Mouse (Mus musculus) myocyte (in vitro differentiated cells): ENCODE measurements around the gene Anks1b.

Experiments
- CEBPB ChIP-seq: IDR thresholded peaks from 2 replicates; pipeline ENCODE4 v1.6.1; 2011; ENCODE audit warnings: mild to moderate bottlenecking, moderate library complexity; ENCODE audit not compliant: poor library complexity, insufficient read depth, severe bottlenecking
- E2F4 ChIP-seq: IDR thresholded peaks from one replicate; pipeline ENCODE4 v1.6.1; 2011; ENCODE audit warnings: mild to moderate bottlenecking, control low read depth, moderate library complexity; ENCODE audit not compliant: insufficient read depth
- MAX ChIP-seq: IDR thresholded peaks from one replicate; pipeline ENCODE4 v1.6.1; 2011; ENCODE audit warnings: low read depth, mild to moderate bottlenecking, control low read depth
- MYOG ChIP-seq, 3 experiments: IDR thresholded peaks; one replicate each; pipeline ENCODE4 v1.6.1; 2011; ENCODE audit warnings: control low read depth in 2 of 3, low read depth in 2 of 3, mild to moderate bottlenecking in 2 of 3; ENCODE audit not compliant: insufficient read length in 2 of 3, control insufficient read depth in 1 of 3, insufficient read depth in 1 of 3
- POLR2A ChIP-seq: IDR thresholded peaks from one replicate; pipeline ENCODE4 v1.6.1; 2011; ENCODE audit warnings: low read depth, mild to moderate bottlenecking, control low read depth, moderate library complexity; ENCODE audit not compliant: insufficient read length
- POLR2AphosphoS2 ChIP-seq: IDR thresholded peaks from one replicate; pipeline ENCODE4 v1.6.1; 2011; ENCODE audit warnings: low read depth, control low read depth; ENCODE audit not compliant: insufficient read length
- REST ChIP-seq: IDR thresholded peaks from one replicate; pipeline ENCODE4 v1.6.1; 2011; ENCODE audit warnings: mild to moderate bottlenecking, control low read depth, moderate library complexity; ENCODE audit not compliant: insufficient read depth, insufficient read length
- TCF12 ChIP-seq: IDR thresholded peaks from one replicate; pipeline ENCODE4 v1.6.1; 2011; ENCODE audit warnings: mild to moderate bottlenecking, control low read depth; ENCODE audit not compliant: poor library complexity, insufficient read depth, severe bottlenecking
- USF1 ChIP-seq: IDR thresholded peaks from one replicate; pipeline ENCODE4 v1.6.1; 2011; ENCODE audit warnings: low read depth, mild to moderate bottlenecking, control low read depth, moderate library complexity

DNA sequence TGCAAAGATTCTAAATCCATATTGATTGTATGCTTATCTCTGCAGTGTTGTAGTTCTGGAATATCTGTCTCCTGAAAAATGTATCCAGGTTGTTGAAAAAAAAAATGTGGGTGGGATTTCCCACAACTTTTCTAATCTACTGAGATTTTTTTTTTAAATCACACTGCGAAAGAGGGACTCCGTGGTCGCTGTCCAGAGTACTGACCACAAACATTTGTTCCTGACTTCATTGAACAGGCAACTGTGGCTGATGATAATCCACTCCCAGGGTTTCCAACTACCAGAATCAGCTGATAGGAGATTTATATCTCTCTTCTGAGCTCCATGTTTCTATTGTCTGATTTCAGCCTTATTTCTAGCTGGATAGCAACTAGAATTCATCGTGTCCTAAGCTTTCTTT is 950.1 kb downstream of the Anks1b start:
- no peak for TF ChIP-seq POLR2A
- no peak for TF ChIP-seq CEBPB
- no peak for TF ChIP-seq POLR2AphosphoS2
- TF ChIP-seq USF1: no peak
- TF ChIP-seq MYOG (IDR thresholded peaks at IDR 0.05; ENCODE audit: control insufficient read depth in 1 of 3, insufficient read depth in 1 of 3, insufficient read length in 2 of 3, low read depth in 2 of 3): no peak
- TF ChIP-seq E2F4: no peak
- TF ChIP-seq REST: peak; percentile 74
- TF ChIP-seq MAX: no peak
- no peak for TF ChIP-seq TCF12
